Mouse (Mus musculus) right cerebral cortex, adult 18-20 months (tissue): ENCODE results near the gene Phc2.

Experiments
- DNase-seq: peaks from one replicate; pipeline ENCODE4 v3.0.0; 2022; ENCODE audit warnings: mixed read lengths

Gene Phc2

GRCm38 (mm10) chr4:128721061-128721648 is 66.7 kb downstream of the Phc2 start:
- no peak for DNase-seq

GRCm38 (mm10) chr4:128721761-128722160 is 67.3 kb downstream of the Phc2 start:
- DNase-seq = no peak

DNA sequence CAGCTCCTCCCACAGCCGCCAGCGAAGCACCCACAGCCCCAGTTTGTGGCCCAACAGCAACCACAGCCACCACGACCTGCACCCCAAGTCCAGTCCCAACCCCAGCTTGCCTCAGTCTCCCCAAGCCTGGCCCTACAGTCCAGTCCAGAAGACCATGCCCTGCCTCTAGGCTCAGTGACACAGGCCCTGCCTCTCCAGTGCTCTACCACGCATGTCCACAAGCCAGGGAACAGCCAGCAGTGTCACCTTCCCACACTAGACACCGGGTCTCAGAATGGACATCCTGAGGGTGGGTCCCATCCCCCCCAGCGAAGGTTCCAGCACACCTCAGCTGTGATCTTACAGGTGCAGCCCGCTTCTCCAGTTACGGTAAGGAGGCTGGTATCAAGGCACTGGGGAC is 68.4 kb downstream of the Phc2 start:
- no peak for DNase-seq

DNA sequence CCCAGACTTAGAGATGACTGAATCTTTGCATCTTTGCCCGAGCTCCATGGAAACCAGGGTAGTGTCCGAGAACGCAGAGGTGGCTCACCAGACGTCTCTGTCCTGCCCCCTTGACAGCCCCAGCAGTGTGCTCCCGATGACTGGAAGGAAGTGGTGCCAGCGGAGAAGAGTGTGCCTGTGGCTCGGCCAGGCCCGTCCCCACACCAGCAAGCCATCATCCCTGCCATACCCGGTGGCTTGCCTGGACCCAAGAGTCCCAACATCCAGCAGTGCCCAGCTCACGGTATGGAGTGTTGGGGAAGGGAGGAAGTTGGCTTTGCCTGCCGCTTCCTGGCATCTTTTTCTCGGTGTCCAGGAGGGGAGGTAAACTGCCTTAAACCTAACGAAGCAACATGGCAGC is 68.9 kb downstream of the Phc2 start:
- DNase-seq = no peak

GRCm38 (mm10) chr4:128724059-128724458 is 69.6 kb downstream of the Phc2 start:
- DNase-seq = peak; percentile 61

GRCm38 (mm10) chr4:128727019-128727720 is 72.7 kb downstream of the Phc2 start:
- DNase-seq = peak; percentile 87

- peak; percentile 42 for DNase-seq
These were observed 73.4 kb downstream of the Phc2 start for GRCm38 (mm10) chr4:128727721-128728430.

- DNase-seq = no peak
These were observed 73.9 kb downstream of the Phc2 start for GRCm38 (mm10) chr4:128728431-128728851.

- DNase-seq = no peak
These were observed 74.7 kb downstream of the Phc2 start for GRCm38 (mm10) chr4:128729033-128729708.

GRCm38 (mm10) chr4:128729709-128730037 is 75.2 kb downstream of the Phc2 start:
- no peak for DNase-seq

DNA sequence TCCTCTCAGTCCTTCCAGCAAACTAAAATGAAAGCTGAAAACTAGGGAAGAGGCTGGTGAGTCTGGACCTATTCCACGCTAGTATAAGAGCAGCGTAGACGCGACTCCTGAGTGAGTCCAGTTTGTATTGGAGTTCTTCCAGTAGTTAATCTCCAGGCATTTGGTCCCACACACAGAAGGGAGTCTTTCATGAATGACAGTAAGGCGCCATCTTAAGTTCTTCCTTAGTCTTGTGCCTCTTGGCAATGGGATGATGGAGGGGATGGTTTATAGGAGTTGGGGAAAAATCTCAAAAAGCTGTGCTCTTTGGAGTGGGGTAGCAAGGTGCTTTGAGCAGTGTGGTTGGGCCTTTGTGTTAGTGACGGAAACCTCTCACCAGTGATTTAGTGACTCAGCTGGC is 75.8 kb downstream of the Phc2 start:
- DNase-seq = no peak

DNA sequence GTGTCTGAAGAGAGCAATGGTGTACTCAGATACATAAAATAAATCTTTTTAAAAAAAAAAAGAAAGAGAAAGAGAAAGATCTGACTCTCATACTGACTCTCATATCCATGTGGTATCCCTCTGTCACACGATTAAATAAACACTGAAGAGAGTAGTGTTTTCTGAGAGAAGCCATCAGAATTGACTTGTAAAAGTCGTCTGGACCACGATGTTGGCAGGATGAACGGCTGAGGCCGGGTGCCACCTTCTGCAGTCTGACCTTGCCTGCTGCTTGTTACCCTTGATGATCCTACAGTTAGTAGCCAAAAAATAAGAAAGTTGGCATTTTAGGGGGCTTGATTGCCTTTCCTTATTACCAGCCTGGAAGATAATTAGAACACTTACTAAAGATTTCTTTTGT is 78.3 kb downstream of the Phc2 start:
- DNase-seq = no peak

GRCm38 (mm10) chr4:128733496-128733895 is 79.0 kb downstream of the Phc2 start:
- DNase-seq = no peak

DNA sequence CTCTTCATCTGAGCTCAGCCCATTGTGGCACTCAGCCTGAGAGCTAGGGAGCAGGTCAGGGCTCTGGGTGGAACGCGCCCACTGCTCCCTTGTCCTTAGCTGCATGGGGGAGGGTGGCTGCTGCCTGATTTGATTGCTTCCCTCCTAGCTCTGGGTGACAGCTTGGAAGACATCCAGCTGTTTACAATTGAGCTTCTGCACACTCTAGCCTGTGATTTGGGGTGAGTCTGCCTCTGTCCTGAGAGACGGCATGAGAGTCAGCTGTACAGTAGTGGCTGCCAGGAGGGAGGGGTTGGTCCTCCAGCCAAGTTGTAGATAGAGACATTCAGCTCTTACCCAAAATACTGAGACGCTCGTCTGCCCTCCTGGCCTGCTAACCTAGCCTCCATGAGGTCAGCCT is 79.7 kb downstream of the Phc2 start:
- peak; percentile 68 for DNase-seq

DNA sequence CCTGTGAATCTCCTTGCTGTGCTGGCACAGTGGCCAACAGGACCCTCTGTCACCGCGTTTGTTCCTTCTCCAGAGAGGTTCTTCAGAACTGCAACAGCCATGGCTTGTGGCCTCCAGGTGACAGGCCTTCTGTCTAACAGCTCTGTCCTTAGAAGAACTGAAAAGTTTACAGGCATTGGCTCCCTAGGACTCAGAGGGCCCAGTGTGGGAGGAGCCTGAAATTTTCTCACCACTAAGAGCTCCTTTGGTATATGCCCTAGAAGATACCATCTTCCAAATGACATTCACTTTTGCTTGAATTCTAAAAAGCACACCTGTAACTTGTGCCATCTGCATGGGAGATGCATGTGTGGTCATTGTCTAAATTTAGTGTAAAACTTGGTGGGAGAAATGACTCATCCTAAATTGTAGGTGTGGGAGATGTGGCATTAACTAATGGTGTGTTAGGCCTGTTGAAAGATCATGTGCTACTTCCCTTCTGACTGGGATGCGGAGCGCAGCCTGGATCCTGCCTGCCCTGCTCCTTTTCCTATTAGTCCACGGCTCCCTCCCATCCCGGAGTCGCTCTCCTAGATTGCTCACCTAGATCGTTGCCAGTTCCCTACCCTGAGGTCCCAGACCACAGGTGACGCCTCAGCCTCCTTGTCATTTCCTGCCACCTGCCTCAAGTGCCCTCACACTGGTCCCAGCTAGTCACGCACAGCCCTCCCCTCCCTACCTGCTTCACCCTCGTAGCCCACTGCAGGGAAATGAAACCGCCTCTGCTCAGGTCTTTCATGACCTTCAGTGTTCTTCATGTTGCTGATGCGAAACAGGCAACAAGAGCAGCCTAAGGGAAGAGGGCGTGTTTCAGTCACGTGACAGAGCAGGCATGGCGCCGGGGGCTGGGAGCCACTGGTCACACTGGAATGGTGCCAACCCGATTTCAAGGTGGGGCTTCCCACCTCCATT is 80.5 kb downstream of the Phc2 start:
- DNase-seq = no peak

GRCm38 (mm10) chr4:128737137-128737589 is 82.7 kb downstream of the Phc2 start:
- DNase-seq = no peak

DNA sequence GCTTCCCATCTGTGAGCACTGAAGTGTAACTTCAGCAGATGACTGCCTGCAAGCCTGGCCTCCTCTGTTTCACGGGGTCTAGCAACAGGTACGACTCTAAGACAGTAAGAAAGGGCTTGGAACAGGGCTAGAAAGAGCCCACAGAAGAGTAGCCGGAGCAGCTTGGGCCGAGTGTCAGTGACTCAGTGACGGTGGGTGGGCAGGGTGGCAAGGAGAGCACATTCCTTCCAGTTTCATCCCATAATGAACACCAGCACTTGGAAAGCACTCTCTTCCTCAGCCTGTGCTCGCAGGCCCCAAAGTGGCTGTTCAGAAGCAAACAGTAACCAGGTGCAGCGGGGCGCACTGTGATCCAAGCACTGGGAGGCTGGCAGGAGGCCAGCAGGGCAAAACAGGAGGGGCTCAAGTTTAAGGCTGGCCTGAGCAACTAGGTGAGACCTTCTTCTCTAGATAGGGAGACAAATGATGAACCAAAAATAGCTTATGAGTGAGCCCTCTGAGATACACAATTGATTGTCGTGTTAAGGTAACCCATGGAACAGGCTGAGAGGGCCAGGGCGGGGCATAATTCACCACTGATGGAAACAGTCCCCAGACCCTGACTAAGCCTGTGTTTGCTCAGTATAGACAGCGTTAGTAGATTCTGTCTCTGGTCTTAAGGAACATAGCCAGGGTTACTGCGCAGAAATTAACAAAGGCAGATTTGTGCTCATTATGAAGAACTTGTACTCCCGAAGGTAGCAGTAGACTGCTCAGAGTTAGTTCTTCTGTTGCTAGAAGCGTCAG is 83.5 kb downstream of the Phc2 start:
- DNase-seq = no peak

DNA sequence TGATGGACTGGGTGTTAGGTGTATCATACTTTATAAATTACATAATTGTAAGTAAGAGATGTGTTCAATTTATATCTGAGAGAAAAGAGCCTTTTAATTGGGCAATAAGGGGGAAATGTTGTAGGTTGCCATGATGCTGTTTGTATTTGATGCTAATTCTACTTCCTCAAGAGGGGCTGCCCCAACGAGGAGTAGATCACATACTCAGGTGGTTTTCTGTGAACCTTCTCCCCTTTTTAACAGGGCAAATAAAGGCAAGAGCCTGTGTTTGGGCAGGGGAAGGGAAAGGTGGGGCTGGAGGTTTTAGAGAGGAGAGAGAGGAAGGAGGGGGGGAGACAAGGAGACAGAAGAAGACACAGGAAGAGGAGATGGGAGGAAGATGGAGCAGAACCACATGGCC is 86.4 kb downstream of the Phc2 start:
- DNase-seq = no peak

- DNase-seq = no peak
These were observed 87.4 kb downstream of the Phc2 start for GRCm38 (mm10) chr4:128741906-128742305.

- DNase-seq = no peak
These were observed 88.0 kb downstream of the Phc2 start for GRCm38 (mm10) chr4:128742379-128742970.

DNA sequence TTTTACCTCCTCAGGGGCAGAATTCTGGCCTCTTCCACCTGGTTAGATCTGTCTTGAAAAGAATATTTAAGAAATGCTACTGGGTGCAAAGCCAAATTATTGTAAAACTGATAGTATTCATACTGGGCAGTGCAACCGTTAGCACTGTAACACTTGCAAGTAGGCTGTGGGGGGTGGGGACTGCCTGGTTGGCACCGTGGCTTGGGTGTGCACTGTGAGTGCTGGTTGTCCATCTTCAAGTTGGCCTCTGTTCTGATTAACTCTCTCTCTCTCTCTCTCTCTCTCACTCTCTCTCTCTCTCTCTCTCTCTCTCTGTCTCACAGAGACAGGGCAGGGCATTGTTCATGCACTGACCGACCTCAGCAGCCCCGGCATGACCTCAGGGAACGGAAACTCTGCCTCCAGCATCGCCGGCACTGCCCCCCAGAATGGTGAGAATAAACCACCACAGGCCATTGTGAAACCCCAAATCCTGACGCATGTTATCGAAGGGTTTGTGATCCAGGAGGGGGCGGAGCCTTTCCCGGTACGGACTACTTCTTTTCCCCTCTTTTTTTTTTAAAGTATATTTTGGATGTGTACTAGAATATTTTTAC is 88.6 kb downstream of the Phc2 start:
- no peak for DNase-seq
